Mouse (Mus musculus): ENCODE results near the gene Zfp715. TPM values are rescaled to one million over a fixed set of nuclear protein-coding genes. Genes with fewer than 3 reads are reported as not detected.
"Not testable (repeated sequence)": the region's sequence is repeated elsewhere in the genome, so short reads cannot be mapped to it uniquely, and the experiment has no call there.

Gene Zfp715
- polyA plus RNA-seq, 1 experiment from 2014 or later = 16.7 TPM

DNA sequence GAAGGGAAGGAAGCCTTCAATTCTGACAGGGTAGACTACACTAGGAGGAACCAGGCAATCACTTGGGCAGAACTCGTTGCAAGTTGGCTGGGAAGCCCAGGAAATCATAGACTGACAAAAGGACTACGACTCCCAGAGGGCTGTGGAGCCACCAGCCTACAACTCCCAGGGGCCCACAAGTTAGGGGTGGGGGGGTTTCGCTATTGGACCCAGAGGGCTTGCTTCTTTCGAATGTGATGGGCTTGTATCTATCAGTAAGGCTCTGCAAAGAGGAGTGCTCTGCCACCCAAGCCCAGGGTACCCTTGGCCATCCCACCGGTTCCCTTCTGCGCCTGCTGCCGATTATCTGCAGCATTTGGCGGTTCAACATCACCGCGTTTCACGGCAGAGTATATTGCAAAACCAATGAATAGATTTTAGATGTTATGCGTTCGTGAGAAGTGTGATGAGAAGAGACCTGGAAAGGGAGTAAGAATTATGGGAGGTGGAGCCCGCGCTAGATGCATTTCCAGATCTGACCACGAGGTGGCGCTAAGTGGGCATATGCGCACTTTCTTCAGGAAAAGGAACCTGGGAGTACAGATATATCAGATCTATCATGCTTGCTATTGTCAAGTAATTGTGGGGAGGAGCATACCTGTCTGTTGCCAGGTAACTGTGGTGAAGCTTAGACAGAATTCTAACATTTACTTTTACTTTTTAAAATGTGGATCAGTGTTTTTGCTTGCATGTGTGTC is 30.1 kb downstream of the Zfp715 start:
- 10% methylated on average over 18 of the region's 18 CpGs for WGBS
- H3K4me1 ChIP-seq = no peaks in the 10 kb centered on the region
- ATAC-seq (ENCODE audit: low FRiP score, low read depth) = no peak
- 0 out of 2 replicates have a peak overlapping the region, but pooled peaks have one; percentile 19 for H3K9ac ChIP-seq
- no peaks in the 10 kb centered on the region for H3K9me3 ChIP-seq
- H3K27ac ChIP-seq = no peak overlapping the region
- H3K4me2 ChIP-seq (replicated peaks) = peak overlapping the region; percentile 51
- H3K27me3 ChIP-seq = no peaks in the 10 kb centered on the region
- no peaks in the 10 kb centered on the region for H3K36me3 ChIP-seq
- peak overlapping the region; percentile 25 for H3K4me3 ChIP-seq

DNA sequence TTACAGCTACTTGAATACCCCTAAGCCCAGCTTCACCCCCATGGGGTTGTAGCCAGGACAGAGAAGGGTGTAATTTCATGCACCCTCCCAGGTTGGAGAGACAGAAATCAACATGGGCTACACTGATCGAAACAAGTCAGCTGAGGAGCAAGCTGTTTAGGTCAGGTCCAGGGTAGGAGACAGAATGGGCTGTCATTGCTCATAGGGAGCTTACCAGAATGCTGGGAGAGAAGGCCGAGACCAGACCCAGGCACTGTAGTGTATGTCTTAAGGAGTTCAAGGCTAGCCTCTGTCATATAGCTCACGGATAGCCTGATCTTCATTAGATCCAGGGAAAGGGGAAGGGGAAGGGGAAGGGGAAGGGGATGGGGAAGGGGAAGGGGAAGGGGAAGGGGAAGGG is 30.6 kb downstream of the Zfp715 start:
- H3K4me1 ChIP-seq = no peaks in the 10 kb centered on the region
- no peak overlapping the region for H3K4me3 ChIP-seq
- no peaks in the 10 kb centered on the region for H3K9me3 ChIP-seq
- 78% methylated on average over 2 of the region's 3 CpGs for WGBS
- no peak overlapping the region for H3K27ac ChIP-seq
- H3K9ac ChIP-seq = no peak overlapping the region
- H3K36me3 ChIP-seq = no peaks in the 10 kb centered on the region
- no peaks in the 10 kb centered on the region for H3K27me3 ChIP-seq
- ATAC-seq (ENCODE audit: low FRiP score, low read depth) = no peak
- H3K4me2 ChIP-seq (replicated peaks) = no peak overlapping the region

DNA sequence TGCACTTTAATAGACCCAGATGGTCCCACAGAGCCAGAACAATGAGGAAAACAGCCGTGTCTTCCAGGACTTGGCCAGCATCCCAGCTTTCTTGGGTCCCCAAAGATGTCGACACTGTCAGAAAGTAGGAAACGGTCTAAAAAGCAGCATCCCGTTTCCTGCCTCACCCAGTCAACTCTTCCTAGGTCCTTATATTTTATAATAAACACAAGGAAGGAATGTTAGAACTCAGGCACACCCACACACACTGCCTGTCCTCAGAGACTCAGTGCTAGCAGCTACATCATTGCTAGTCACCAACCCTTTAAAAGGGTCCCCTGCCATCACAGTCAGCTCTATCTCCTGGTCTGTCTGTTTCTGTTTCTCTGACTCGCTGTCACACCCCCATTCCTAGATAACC is 35.7 kb downstream of the Zfp715 start:
- 0 out of 2 replicates have a peak, but pooled peaks have one; percentile 21 for ATAC-seq (ENCODE audit: low FRiP score, low read depth)

DNA sequence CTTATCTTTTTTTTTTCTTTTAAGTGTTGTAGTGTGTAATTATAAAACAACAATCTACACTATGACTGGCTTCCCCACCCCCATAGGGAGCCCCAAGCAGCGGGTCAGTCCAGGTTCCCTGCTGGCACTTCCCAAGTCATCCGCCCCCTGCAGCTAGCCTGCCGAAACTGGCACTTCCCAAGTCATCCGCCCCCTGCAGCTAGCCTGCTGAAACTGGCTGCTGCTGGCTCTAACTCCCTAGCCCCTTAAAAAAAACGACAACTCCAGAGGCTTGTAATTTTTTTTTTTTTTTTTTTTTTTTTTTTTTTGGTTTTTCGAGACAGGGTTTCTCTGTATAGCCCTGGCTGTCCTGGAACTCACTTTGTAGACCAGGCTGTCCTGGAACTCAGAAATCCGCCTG is 36.9 kb downstream of the Zfp715 start:
- H3K4me1 ChIP-seq; H3K4me3 ChIP-seq; H3K27ac ChIP-seq; H3K9ac ChIP-seq; H3K9me3 ChIP-seq; H3K27me3 ChIP-seq; ATAC-seq (ENCODE audit: low FRiP score, low read depth); H3K36me3 ChIP-seq; H3K4me2 ChIP-seq (replicated peaks): not testable (repeated sequence)
- WGBS = 34% methylated on average over 7 of the region's 7 CpGs

More for the DNA sequence above, 35.7 kb downstream of the Zfp715 start:
- Histone ChIP-seq H3K9me3 (0 out of 2 replicates have a peak, but pooled peaks cover 4% of the 10 kb centered on the region), H3K4me3 (no peak overlapping the region), H3K4me1 (no peaks in the 10 kb centered on the region), H3K36me3 (no peaks in the 10 kb centered on the region), H3K27me3 (no peaks in the 10 kb centered on the region), H3K4me2 (replicated peaks) (no peak overlapping the region), H3K27ac (no peak overlapping the region), H3K9ac (no peak overlapping the region)
- WGBS = 50% methylated on average over 5 of the region's 5 CpGs

DNA sequence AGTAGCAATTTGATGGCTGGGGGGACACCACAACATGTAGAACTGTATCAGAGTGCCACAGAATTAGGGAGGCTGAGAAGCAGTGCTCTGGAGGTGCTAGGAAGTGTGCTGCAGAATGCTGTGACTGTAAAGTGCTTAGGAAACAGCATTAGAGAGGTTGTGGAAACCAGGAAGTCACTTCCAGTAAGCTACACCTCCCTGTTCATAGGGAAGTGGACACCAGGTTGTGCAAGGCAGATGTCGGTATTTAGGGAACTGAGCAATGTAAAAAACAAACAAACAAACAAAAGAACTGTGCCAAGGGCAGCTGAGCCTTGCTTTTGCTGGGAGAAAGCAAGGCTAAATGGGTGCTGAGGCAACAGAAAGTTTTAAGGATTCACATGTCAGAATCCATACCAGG is 39.6 kb downstream of the Zfp715 start:
- Histone ChIP-seq H3K4me1 (no peaks in the 10 kb centered on the region), H3K9me3 (0 out of 2 replicates have a peak, but pooled peaks cover 10% of the 10 kb centered on the region), H3K9ac (no peak overlapping the region), H3K27ac (no peak overlapping the region), H3K27me3 (no peaks in the 10 kb centered on the region), H3K36me3 (no peaks in the 10 kb centered on the region), H3K4me2 (replicated peaks) (no peak overlapping the region), H3K4me3 (no peak overlapping the region)
- 68% methylated on average over 1 of the region's 1 CpGs for WGBS
- no peak for ATAC-seq (ENCODE audit: low FRiP score, low read depth)

DNA sequence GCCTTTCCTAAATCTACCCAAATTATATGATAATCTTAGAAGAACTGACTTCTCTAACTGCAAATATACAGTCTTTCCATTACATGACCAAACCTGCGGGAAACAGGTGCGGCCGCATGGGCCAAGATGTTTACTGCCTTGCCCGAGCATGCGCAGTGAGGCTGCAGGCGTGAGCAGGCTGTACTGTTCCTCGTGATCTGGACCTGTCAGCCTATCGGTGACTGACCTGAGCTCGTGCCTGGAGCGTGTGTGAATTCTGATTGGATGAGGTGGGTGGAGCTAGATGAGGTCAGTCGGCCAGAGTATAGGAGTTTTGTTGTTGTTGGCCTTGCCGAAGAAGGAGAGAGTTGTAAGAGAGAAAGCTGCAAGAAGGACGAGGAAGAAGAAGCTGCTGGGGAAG is 45.7 kb downstream of the Zfp715 start:
- ATAC-seq (ENCODE audit: low FRiP score, low read depth); H3K4me2 ChIP-seq (replicated peaks); H3K27me3 ChIP-seq; H3K9ac ChIP-seq; H3K4me3 ChIP-seq; H3K27ac ChIP-seq; H3K4me1 ChIP-seq; H3K36me3 ChIP-seq: not testable (repeated sequence)
- peaks cover 15% of the 10 kb centered on the region for H3K9me3 ChIP-seq
- 88% methylated on average over 13 of the region's 13 CpGs for WGBS

DNA sequence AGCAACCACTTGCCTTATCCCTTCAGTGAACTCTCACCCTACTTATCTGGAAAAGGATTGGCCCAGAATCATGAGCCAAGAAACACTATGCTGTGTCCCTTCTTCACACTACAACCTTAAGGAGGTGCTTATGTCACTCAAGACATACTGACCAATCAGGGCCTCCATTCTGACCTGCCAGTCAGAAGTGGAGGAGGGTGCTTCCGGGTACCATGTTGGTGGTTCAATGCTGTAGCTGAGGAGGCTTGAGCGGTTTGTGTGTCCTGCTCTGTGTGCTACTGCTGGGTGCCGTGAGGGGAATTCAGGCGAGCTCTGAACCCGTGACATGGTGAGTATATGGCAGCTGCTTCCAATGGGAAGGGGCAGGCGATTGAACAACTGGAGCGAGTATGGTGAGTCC is 59.6 kb downstream of the Zfp715 start:
- Histone ChIP-seq H3K36me3 (no peaks in the 10 kb centered on the region), H3K9ac (no peak overlapping the region), H3K4me2 (replicated peaks) (no peak overlapping the region), H3K4me1 (no peaks in the 10 kb centered on the region), H3K4me3 (no peak overlapping the region), H3K27me3 (no peaks in the 10 kb centered on the region), H3K27ac (no peak overlapping the region), H3K9me3 (0 out of 2 replicates have a peak, but pooled peaks cover 8% of the 10 kb centered on the region)
- 73% methylated on average over 7 of the region's 7 CpGs for WGBS
- no peak for ATAC-seq (ENCODE audit: low FRiP score, low read depth)

DNA sequence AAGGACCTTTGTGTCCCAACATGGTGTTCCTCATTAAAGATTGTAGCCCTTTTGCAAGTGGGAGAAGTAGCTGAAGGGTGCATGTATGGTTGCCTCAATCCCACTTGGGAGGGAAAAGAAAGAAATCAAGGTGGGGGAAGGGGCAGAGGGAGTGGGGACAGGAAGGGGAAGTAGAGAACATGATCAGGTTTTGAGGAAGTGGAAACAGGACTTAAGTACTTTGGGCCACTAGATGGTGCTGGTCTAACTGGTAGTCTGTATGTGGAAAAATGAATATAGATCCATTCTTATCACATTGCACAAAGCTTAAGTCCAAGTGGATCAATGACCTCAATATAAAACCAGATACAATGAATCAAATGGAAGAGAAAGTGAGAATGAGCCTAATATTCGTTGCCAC is 62.4 kb downstream of the Zfp715 start:
- H3K4me3 ChIP-seq; H3K4me1 ChIP-seq; H3K27ac ChIP-seq; H3K4me2 ChIP-seq (replicated peaks); ATAC-seq (ENCODE audit: low FRiP score, low read depth); H3K9me3 ChIP-seq; H3K36me3 ChIP-seq; H3K9ac ChIP-seq; H3K27me3 ChIP-seq: not testable (repeated sequence)
- 70% methylated on average over 1 of the region's 1 CpGs for WGBS

Other genes with a start within 250 kb of the Zfp715 start
- not detected in 2 replicates for gene Zfp936, start 199.1 kb downstream of the Zfp715 start, polyA plus RNA-seq (2015; fragmentation: Nextera tagmentation; extraction: Ambion mirVana)
- gene Siglecf, start 38.0 kb upstream of the Zfp715 start, polyA plus RNA-seq (2015; fragmentation: Nextera tagmentation; extraction: Ambion mirVana) = 0.22 and 0.23 TPM in 2 replicates
- gene Siglecg, start 94.9 kb upstream of the Zfp715 start, polyA plus RNA-seq (2015; fragmentation: Nextera tagmentation; extraction: Ambion mirVana) = 0.06 and 0.13 TPM in 2 replicates
- gene Lim2, start 114.4 kb upstream of the Zfp715 start, polyA plus RNA-seq (2015; fragmentation: Nextera tagmentation; extraction: Ambion mirVana) = not detected in 2 replicates
- gene Nkg7, start 123.8 kb upstream of the Zfp715 start, polyA plus RNA-seq (2015; fragmentation: Nextera tagmentation; extraction: Ambion mirVana) = 0.89 and 1.1 TPM in 2 replicates
- not detected in 2 replicates for gene Cldnd2, start 127.5 kb upstream of the Zfp715 start, polyA plus RNA-seq (2015; fragmentation: Nextera tagmentation; extraction: Ambion mirVana)
- 272 and 301 TPM in 2 replicates for gene Etfb, start 130.8 kb upstream of the Zfp715 start, polyA plus RNA-seq (2015; fragmentation: Nextera tagmentation; extraction: Ambion mirVana)
- gene Gm45233, start 130.8 kb upstream of the Zfp715 start, polyA plus RNA-seq (2015; fragmentation: Nextera tagmentation; extraction: Ambion mirVana) = not detected in 2 replicates
- gene Vsig10l, start 149.9 kb upstream of the Zfp715 start, polyA plus RNA-seq (2015; fragmentation: Nextera tagmentation; extraction: Ambion mirVana) = 3.9 and 4.8 TPM in 2 replicates
- gene Iglon5, start 176.8 kb upstream of the Zfp715 start, polyA plus RNA-seq (2015; fragmentation: Nextera tagmentation; extraction: Ambion mirVana) = 1.8 and 2.0 TPM in 2 replicates
- not detected in 2 replicates for gene 4931406B18Rik, start 192.6 kb upstream of the Zfp715 start, polyA plus RNA-seq (2015; fragmentation: Nextera tagmentation; extraction: Ambion mirVana)
- 1.2 and 1.5 TPM in 2 replicates for gene Cd33, start 231.1 kb upstream of the Zfp715 start, polyA plus RNA-seq (2015; fragmentation: Nextera tagmentation; extraction: Ambion mirVana)
- 4.8 and 4.9 TPM in 2 replicates for gene Zfp658, start 249.0 kb upstream of the Zfp715 start, polyA plus RNA-seq (2015; fragmentation: Nextera tagmentation; extraction: Ambion mirVana)